Mouse (Mus musculus) CH12F3 (cell line): ENCODE data around the gene Rad54l.

Experiments used
- in situ Hi-C: fragments of 300-500 bp; cut with MboI; formaldehyde crosslinking; loops from 2 replicates; pipeline ENCODE4 v1.14.3; 2020; ENCODE audit warnings: low sequenced_read_pairs

Rad54l gene

DNA sequence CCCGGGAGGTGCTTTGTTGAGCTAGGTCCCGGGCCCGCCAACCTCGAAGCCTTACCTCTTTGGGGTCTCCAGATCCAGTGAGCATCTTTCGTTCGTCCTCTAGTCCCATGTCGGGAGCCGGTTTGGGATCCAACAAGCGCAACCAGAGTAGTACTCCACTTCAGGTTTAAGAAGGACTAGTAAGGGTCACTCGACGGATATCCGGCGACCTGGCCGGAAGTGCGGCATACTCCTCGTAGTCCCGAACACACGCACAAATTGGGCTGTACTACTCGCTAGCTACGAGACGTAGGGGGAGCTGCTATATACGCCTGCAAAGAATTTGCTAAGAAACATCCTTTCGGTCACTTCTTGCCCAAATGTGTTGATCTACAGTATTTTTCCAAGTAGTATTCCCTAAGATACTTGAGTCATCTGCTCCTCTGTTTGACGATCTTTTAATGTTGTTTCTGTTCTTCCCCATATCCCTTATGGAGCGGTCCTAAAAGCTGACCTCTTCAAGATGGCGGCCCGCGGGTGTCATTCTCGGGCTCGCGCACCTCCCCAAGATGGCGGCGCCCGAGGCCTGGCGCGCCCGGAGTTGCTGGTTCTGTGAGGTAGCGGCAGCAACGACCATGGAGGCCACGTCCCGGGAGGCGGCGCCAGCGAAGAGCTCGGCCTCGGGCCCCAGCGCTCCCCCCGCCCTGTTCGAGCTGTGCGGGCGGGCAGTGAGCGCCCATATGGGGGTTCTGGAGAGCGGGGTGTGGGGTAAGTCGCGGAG is 48.4 kb downstream of the Rad54l start, which contains the start of the genes Uqcrh and Lrrc41:
Gene Uqcrh, minus strand, starts transcription at position 211 of the 760 bp plus-strand sequence.
Gene Lrrc41, plus strand, starts transcription at position 409 of the 760 bp plus-strand sequence.
- in situ Hi-C loops, result no loop called here

DNA sequence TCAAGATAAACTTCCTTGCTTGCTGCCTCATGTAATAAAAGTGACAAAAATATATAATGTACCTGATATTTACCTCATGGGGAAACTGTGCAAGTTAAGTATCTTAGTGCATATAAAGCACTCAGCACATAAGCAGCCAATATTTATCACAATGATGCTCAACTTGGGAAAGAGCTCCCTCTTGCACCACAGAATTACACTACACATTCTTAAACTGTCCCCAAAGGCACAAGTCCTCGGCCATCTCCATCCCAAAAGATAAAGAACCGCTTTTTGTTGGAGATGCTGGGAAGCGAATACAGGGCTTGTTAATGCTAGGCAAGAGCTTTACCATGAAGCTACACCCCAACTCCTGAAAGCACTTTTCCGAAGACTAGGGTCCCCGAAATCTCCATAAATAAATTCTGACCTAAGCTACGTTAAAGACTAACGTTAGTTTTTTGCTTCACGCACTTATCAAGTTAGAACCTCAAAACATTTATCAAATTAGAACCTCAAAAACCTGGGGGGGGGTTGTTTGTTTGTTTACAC is 49.3 kb downstream of the Rad54l start:
- in situ Hi-C loops, result no loop called here

DNA sequence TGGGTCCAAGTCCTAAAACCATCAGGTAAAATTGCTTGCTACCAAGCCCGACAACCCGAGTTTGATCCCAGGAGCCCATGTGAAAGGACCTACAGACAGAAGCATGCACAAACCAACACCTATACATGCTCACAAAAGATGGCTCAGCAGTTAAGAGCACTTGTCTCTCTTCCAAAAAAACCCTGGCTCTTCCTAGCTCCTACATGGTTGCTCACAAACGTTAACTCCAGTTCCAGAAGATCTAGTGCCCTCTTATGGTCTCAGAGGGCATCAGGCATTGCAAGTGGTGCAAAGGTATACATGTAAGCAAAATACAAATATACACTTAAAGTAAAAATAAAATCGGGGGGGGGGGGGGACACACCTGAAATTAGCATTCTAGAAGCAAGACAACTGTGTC is 50.3 kb downstream of the Rad54l start:
- in situ Hi-C loops, result no loop called here

DNA sequence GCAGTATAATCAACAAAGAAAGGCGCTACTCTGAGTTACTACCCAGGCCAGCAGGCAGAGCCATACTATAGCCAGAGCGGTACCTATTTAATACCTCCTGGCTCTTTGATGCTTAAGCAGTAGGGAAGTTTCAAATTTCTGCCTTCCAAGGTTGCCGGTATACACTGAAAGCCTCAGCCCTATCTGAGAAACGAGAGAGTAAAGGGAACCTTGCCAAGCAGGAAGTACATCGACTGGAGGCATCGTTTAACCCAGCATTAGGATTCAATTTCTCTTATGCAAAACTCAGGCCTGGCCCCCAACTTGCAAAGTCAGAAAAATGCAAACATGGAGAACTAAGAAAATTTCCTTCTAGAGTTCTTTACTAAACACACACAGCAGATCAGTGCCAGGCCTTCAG is 53.4 kb downstream of the Rad54l start:
- in situ Hi-C loops, result no loop called here

GRCm38 (mm10) chr4:116063855-116064254 is 59.6 kb downstream of the Rad54l start:
- in situ Hi-C loops, result no loop called here

DNA sequence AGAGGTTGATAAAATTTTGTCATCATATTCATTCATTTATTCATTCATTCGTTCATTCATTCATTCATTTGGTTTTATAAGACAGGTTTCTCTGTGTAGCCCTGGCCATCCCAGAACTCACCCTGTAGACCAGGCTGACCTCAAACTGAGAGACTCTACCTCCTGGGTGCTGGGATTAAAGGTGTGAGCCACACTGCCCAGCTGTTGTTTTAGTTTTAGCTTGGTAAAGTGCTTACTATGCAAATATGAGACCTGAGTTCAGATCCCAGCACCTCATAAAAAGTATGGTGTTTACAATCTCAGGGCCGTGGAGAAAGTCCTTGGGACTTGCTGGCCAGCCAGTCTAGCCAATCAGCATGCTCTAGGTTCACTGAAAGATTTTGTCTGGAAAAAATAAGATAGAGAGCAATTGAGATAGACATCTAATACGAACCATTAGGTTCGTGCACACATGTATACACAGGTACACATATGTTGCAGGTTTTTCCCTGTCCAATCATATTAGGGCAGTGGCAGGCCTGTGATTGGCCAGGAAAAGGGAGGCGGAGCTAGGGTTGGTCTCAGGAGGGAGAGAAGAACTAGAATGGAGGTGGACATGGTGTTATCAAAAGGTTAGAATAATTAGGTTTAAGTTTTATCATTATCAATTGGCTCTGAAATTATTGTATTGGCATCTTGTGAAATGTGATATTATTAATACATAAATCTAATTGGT is 64.3 kb downstream of the Rad54l start:
- in situ Hi-C loops, result no loop called here

GRCm38 (mm10) chr4:116057559-116057958 is 65.9 kb downstream of the Rad54l start:
- in situ Hi-C loops, result no loop called here

GRCm38 (mm10) chr4:116053399-116053961 is 70.0 kb downstream of the Rad54l start, which contains the start of gene Nsun4:
Gene Nsun4, minus strand, starts transcription at chr4:116053876.
- in situ Hi-C loops, result no loop called here

GRCm38 (mm10) chr4:116052526-116053293 is 70.8 kb downstream of the Rad54l start:
- in situ Hi-C loops, result no loop called here

GRCm38 (mm10) chr4:116049211-116049610 is 74.3 kb downstream of the Rad54l start:
- in situ Hi-C loops, result no loop called here

- in situ Hi-C loops, result no loop called here
Observed at GRCm38 (mm10) chr4:116048130-116048920, 75.2 kb downstream of the Rad54l start.

GRCm38 (mm10) chr4:116047681-116048080 is 75.8 kb downstream of the Rad54l start:
- in situ Hi-C loops, result no loop called here

- in situ Hi-C loops, result no loop called here
Observed at GRCm38 (mm10) chr4:116046604-116047003, 76.9 kb downstream of the Rad54l start.
